In genomic region chr12:73880384-73880783, GRCm38 (mm10) we compare ENCODE assay signal across 12 mouse cellular contexts. TPM values are rescaled to one million over a fixed set of nuclear protein-coding genes. Genes with fewer than 3 reads are reported as not detected.
DNase-seq lines count a peak whose midpoint lies in the region; ATAC-seq and TF ChIP-seq lines count a peak whose summit lies in the region.
"Had no signal": no experiment of that assay in that cellular context is flagged by ENCODE, and none has a peak within 500 bp of the region (broad histone marks: within the 10 kb centered on the region; RNA-seq: fewer than 3 reads in every experiment).

No protein-coding gene starts in this region.

- TF ChIP-seq EP300 in heart, postnatal 0 days (IDR thresholded peaks at IDR 0.05; ENCODE audit: low read depth), result no peak

- no peak overlapping the region for H3K9ac ChIP-seq in heart, postnatal 0 days (replicated peaks; ENCODE audit: low read depth, low read length)
- H3K9ac ChIP-seq in hindbrain, embryonic 11.5 days (ENCODE audit: low read depth, low read length), result no peak overlapping the region
- H3K9ac ChIP-seq: forebrain, embryonic 13.5 days; limb, embryonic 12.5 days; midbrain, embryonic 12.5 days had no signal

- H3K4me2 ChIP-seq in heart, postnatal 0 days (ENCODE audit: low read depth, low read length), result no peak overlapping the region
- H3K4me2 ChIP-seq in hindbrain, embryonic 11.5 days (replicated peaks; ENCODE audit: low read depth, low read length), result no peak overlapping the region
- H3K4me2 ChIP-seq: forebrain, embryonic 13.5 days; limb, embryonic 12.5 days; midbrain, embryonic 12.5 days had no signal

- no peaks in the 10 kb centered on the region for H3K9me3 ChIP-seq in heart, postnatal 0 days (replicated peaks; ENCODE audit: control insufficient read depth, low read length)
- no peaks in the 10 kb centered on the region for H3K9me3 ChIP-seq in hindbrain, embryonic 11.5 days (ENCODE audit: control insufficient read depth, low read length)
- H3K9me3 ChIP-seq: forebrain, embryonic 13.5 days; limb, embryonic 12.5 days; midbrain, embryonic 12.5 days had no signal

- no peaks in the 10 kb centered on the region for H3K36me3 ChIP-seq in heart, postnatal 0 days (replicated peaks; ENCODE audit: control insufficient read depth, insufficient read depth, low read length)
- H3K36me3 ChIP-seq in hindbrain, embryonic 11.5 days (ENCODE audit: control insufficient read depth, insufficient read depth, low read length), result no peaks in the 10 kb centered on the region
- H3K36me3 ChIP-seq: limb, embryonic 12.5 days; midbrain, embryonic 12.5 days had no signal

- no peaks in the 10 kb centered on the region for H3K27me3 ChIP-seq in heart, postnatal 0 days (ENCODE audit: control insufficient read depth, insufficient read depth, low read length)
- H3K27me3 ChIP-seq in hindbrain, embryonic 11.5 days (ENCODE audit: control insufficient read depth, insufficient read depth, low read length), result no peaks in the 10 kb centered on the region
- H3K27me3 ChIP-seq: forebrain, embryonic 13.5 days; limb, embryonic 12.5 days; midbrain, embryonic 12.5 days had no signal

- no peak overlapping the region for H3K4me3 ChIP-seq in heart, postnatal 0 days (ENCODE audit: low read depth, low read length)
- H3K4me3 ChIP-seq in hindbrain, embryonic 11.5 days (ENCODE audit: low read depth, low read length), result no peak overlapping the region
- H3K4me3 ChIP-seq: forebrain, embryonic 13.5 days; limb, embryonic 12.5 days; midbrain, embryonic 12.5 days had no signal

- H3K27ac ChIP-seq in heart, postnatal 0 days (ENCODE audit: low read depth), result no peak overlapping the region
- H3K27ac ChIP-seq in hindbrain, embryonic 11.5 days (ENCODE audit: low read depth, low read length), result no peak overlapping the region
- H3K27ac ChIP-seq: forebrain, embryonic 13.5 days; limb, embryonic 12.5 days; midbrain, embryonic 12.5 days had no signal

- intact Hi-C loops in heart, postnatal 14 days (cut with DNase I), result no loop called here

- TF ChIP-seq CTCF in heart, postnatal 0 days (IDR thresholded peaks at IDR 0.05; ENCODE audit: low read depth), result no peak

- H3K4me1 ChIP-seq in heart, postnatal 0 days (ENCODE audit: control insufficient read depth, insufficient read depth), result no peaks in the 10 kb centered on the region
- no peaks in the 10 kb centered on the region for H3K4me1 ChIP-seq in hindbrain, embryonic 11.5 days (replicated peaks; ENCODE audit: control insufficient read depth, insufficient read depth, low read length)
- H3K4me1 ChIP-seq: forebrain, embryonic 13.5 days; limb, embryonic 12.5 days; midbrain, embryonic 12.5 days had no signal

- DNase-seq in heart, postnatal 0 days (ENCODE audit: low spot score), result peak; percentile 57
- no peak for DNase-seq in heart, postnatal 14 days
- DNase-seq in 416B (ENCODE audit: low read depth), result peak; percentile 76
- peak; percentile 38 for DNase-seq in lung, postnatal 10 days
- no peak for DNase-seq in hindbrain, embryonic 11.5 days (ENCODE audit: low spot score)
- DNase-seq in layer of hippocampus, postnatal 14 days (ENCODE audit: low spot score in 2 of 2), result no peak
- no peak for DNase-seq in gastrocnemius, postnatal 4 days (ENCODE audit: low spot score in 2 of 2)

- peak; percentile 39; the same call in 1 of the 2 replicates for ATAC-seq in heart, postnatal 0 days (ENCODE audit: insufficient read depth, low read depth)
- peak; percentile 37 for ATAC-seq in activated CD4-positive, CD25-positive, alpha-beta regulatory T cell, adult 4 months
- no peak for ATAC-seq in hindbrain, embryonic 11.5 days (ENCODE audit: low FRiP score)
- ATAC-seq: forebrain, embryonic 13.5 days had no signal

RNA-seq across cellular contexts. Expression of gene Hif1a, which starts 20.8 kb away (rescaled TPM):
- 130 and 137 TPM in 2 replicates for total RNA-seq in heart, postnatal 0 days (2014; rRNA removed; ENCODE audit: low replicate concordance)
- 48.8 and 67.5 TPM in 2 replicates for polyA plus RNA-seq in heart, postnatal 0 days (2015; fragmentation: Nextera tagmentation; extraction: Ambion mirVana)
- total RNA-seq in heart, postnatal 14 days (2021), result 10 to 100 TPM; 64.3 to 64.7 TPM
- 10 to 100 TPM; 65.7 to 77.4 TPM for polyA plus RNA-seq in activated CD4-positive, CD25-positive, alpha-beta regulatory T cell, adult 4 months (2017; shearing (Covaris generic))
- polyA plus RNA-seq in hindbrain, embryonic 11.5 days (2014; fragmentation: Nextera tagmentation; extraction: Ambion mirVana), result 130 and 139 TPM in 2 replicates
- 10 to 100 TPM; 59.0 to 65.7 TPM for total RNA-seq in layer of hippocampus, postnatal 14 days (2021)
- total RNA-seq in gastrocnemius, postnatal 4 days (2021), result 10 to 100 TPM; 47.6 to 52.4 TPM

RNA-seq across cellular contexts. Expression of gene Gm49321, which starts 57.1 kb away (rescaled TPM):
- total RNA-seq in heart, postnatal 0 days (2014; rRNA removed; ENCODE audit: low replicate concordance), result not detected in 2 replicates
- 5.0 and 5.2 TPM in 2 replicates for polyA plus RNA-seq in heart, postnatal 0 days (2015; fragmentation: Nextera tagmentation; extraction: Ambion mirVana)
- 1 to 10 TPM; 5.1 TPM for total RNA-seq in heart, postnatal 14 days (2021)
- polyA plus RNA-seq in activated CD4-positive, CD25-positive, alpha-beta regulatory T cell, adult 4 months (2017; shearing (Covaris generic)), result 10 to 100 TPM; 10.8 to 21.0 TPM
- 19.8 and 19.9 TPM in 2 replicates for polyA plus RNA-seq in hindbrain, embryonic 11.5 days (2014; fragmentation: Nextera tagmentation; extraction: Ambion mirVana)
- total RNA-seq in layer of hippocampus, postnatal 14 days (2021), result 10 to 100 TPM; 10.2 to 11.3 TPM
- total RNA-seq in gastrocnemius, postnatal 4 days (2021), result 1 to 10 TPM; 3.1 to 3.7 TPM
- polyA plus RNA-seq: cortical plate, adult 2 months had no signal

Comparison
In these comparisons a context has a peak if more than half of its experiments do, and no peak if none do; other contexts are left out.
1. DNase-seq: peak in heart, postnatal 0 days (single experiment), 416B (single experiment) and lung, postnatal 10 days (single experiment); none in heart, postnatal 14 days (0 of 2), hindbrain, embryonic 11.5 days (single experiment), layer of hippocampus, postnatal 14 days (0 of 2) and gastrocnemius, postnatal 4 days (0 of 2).